In genomic region chr7:137364571-137364970, GRCm38 (mm10) we compare ENCODE assay signal across 16 mouse cellular contexts. TPM values are rescaled to one million over a fixed set of nuclear protein-coding genes. Genes with fewer than 3 reads are reported as not detected.
DNase-seq lines count a peak whose midpoint lies in the region; ATAC-seq and TF ChIP-seq lines count a peak whose summit lies in the region.
"Had no signal": no experiment of that assay in that cellular context is flagged by ENCODE, and none has a peak within 500 bp of the region (broad histone marks: within the 10 kb centered on the region; RNA-seq: fewer than 3 reads in every experiment).

No protein-coding gene starts in this region.

- no peak overlapping the region for H3K27ac ChIP-seq in hindbrain, postnatal 0 days
- no peak overlapping the region for H3K27ac ChIP-seq in hindbrain, embryonic 13.5 days
- H3K27ac ChIP-seq: embryonic facial prominence, embryonic 13.5 days; forebrain, embryonic 13.5 days; hindbrain, embryonic 12.5 days; intestine, embryonic 15.5 days had no signal

- ATAC-seq in hindbrain, postnatal 0 days, result 0 out of 2 replicates have a peak, but pooled peaks have one; percentile 32
- no peak for ATAC-seq in hindbrain, embryonic 13.5 days (ENCODE audit: low FRiP score)
- ATAC-seq: forebrain, embryonic 13.5 days; intestine, embryonic 15.5 days had no signal

- no peak for TF ChIP-seq POLR2A in brain, embryonic 14.5 days (IDR thresholded peaks at IDR 0.05; ENCODE audit: borderline replicate concordance, extremely low read depth, insufficient read depth, insufficient read length, poor library complexity, severe bottlenecking)

- no peak overlapping the region for H3K4me2 ChIP-seq in hindbrain, postnatal 0 days (ENCODE audit: low read depth, low read length)
- no peak overlapping the region for H3K4me2 ChIP-seq in hindbrain, embryonic 13.5 days
- H3K4me2 ChIP-seq: embryonic facial prominence, embryonic 13.5 days; forebrain, embryonic 13.5 days; hindbrain, embryonic 12.5 days; intestine, embryonic 15.5 days had no signal

- no peaks in the 10 kb centered on the region for H3K27me3 ChIP-seq in hindbrain, postnatal 0 days (ENCODE audit: insufficient read depth, low read length)
- H3K27me3 ChIP-seq in hindbrain, embryonic 13.5 days, result 0 out of 2 replicates have a peak, but pooled peaks cover 3% of the 10 kb centered on the region
- H3K27me3 ChIP-seq: embryonic facial prominence, embryonic 13.5 days; forebrain, embryonic 13.5 days; hindbrain, embryonic 12.5 days; intestine, embryonic 15.5 days had no signal

- no peaks in the 10 kb centered on the region for H3K4me1 ChIP-seq in hindbrain, postnatal 0 days (ENCODE audit: insufficient read depth, low read length)
- no peaks in the 10 kb centered on the region for H3K4me1 ChIP-seq in hindbrain, embryonic 13.5 days (replicated peaks)
- H3K4me1 ChIP-seq: embryonic facial prominence, embryonic 13.5 days; forebrain, embryonic 13.5 days; hindbrain, embryonic 12.5 days; intestine, embryonic 15.5 days had no signal

- H3K4me3 ChIP-seq in hindbrain, postnatal 0 days (ENCODE audit: low read length), result no peak overlapping the region
- H3K4me3 ChIP-seq in hindbrain, embryonic 13.5 days, result no peak overlapping the region
- H3K4me3 ChIP-seq: embryonic facial prominence, embryonic 13.5 days; forebrain, embryonic 13.5 days; hindbrain, embryonic 12.5 days; intestine, embryonic 15.5 days had no signal

- H3K9me3 ChIP-seq in hindbrain, postnatal 0 days (ENCODE audit: low read length), result no peaks in the 10 kb centered on the region
- H3K9me3 ChIP-seq in hindbrain, embryonic 13.5 days, result no peaks in the 10 kb centered on the region
- H3K9me3 ChIP-seq: embryonic facial prominence, embryonic 13.5 days; forebrain, embryonic 13.5 days; hindbrain, embryonic 12.5 days; intestine, embryonic 15.5 days had no signal

- 52% methylated on average over 7 of the region's 7 CpGs for WGBS in hindbrain, postnatal 0 days
- WGBS in hindbrain, embryonic 13.5 days, result 73% methylated on average over 7 of the region's 7 CpGs

- no peak overlapping the region for H3K9ac ChIP-seq in hindbrain, postnatal 0 days (replicated peaks; ENCODE audit: low read length)
- no peak overlapping the region for H3K9ac ChIP-seq in hindbrain, embryonic 13.5 days
- H3K9ac ChIP-seq: embryonic facial prominence, embryonic 13.5 days; forebrain, embryonic 13.5 days; hindbrain, embryonic 12.5 days; intestine, embryonic 15.5 days had no signal

- no peak for TF ChIP-seq CTCF in hindbrain, postnatal 0 days (IDR thresholded peaks at IDR 0.05; ENCODE audit: low read depth)
- no peak for TF ChIP-seq CTCF in brain, embryonic 14.5 days (IDR thresholded peaks at IDR 0.05; ENCODE audit: borderline replicate concordance, extremely low read depth, insufficient read depth, insufficient read length)

- peak; percentile 40 to 61 for DNase-seq in cerebellum, postnatal 14 days
- no peak for DNase-seq in cerebellum, adult 9-10 months
- DNase-seq in hindbrain, postnatal 0 days (ENCODE audit: low spot score), result peak; percentile 31
- DNase-seq in Muller cell, postnatal 12 days (ENCODE audit: inconsistent ontology term), result peak; percentile 66
- peak; percentile 16 for DNase-seq in brain, embryonic 14.5 days (ENCODE audit: low read depth)
- DNase-seq in spleen, adult 18-20 months, result no peak
- no peak for DNase-seq in lung, postnatal 4 days
- DNase-seq: cerebellum, adult 18-20 months; cerebellum, postnatal 36 days; heart, postnatal 4 days; kidney, adult 18-20 months had no signal

- H3K36me3 ChIP-seq in hindbrain, postnatal 0 days (ENCODE audit: insufficient read depth, low read length), result no peaks in the 10 kb centered on the region
- no peaks in the 10 kb centered on the region for H3K36me3 ChIP-seq in hindbrain, embryonic 13.5 days
- H3K36me3 ChIP-seq: embryonic facial prominence, embryonic 13.5 days; hindbrain, embryonic 12.5 days; intestine, embryonic 15.5 days had no signal

RNA-seq across cellular contexts. Expression of gene 9430038I01Rik, which starts 46.0 kb away (rescaled TPM):
- total RNA-seq in hindbrain, postnatal 0 days (2014; rRNA removed), result 7.3 and 8.9 TPM in 2 replicates
- polyA plus RNA-seq in hindbrain, postnatal 0 days (2015; fragmentation: Nextera tagmentation; extraction: Ambion mirVana), result 13.9 and 18.0 TPM in 2 replicates
- 14.1 and 16.1 TPM in 2 replicates for polyA plus RNA-seq in hindbrain, embryonic 13.5 days (2015; fragmentation: Nextera tagmentation; extraction: Ambion mirVana)
- 6.9 and 7.9 TPM in 2 replicates for polyA plus RNA-seq in brain, embryonic 14.5 days (2012; rRNA removed)

RNA-seq across cellular contexts. Expression of gene Ebf3, which starts 50.3 kb away (rescaled TPM):
- 123 and 142 TPM in 2 replicates for total RNA-seq in hindbrain, postnatal 0 days (2014; rRNA removed)
- polyA plus RNA-seq in hindbrain, postnatal 0 days (2015; fragmentation: Nextera tagmentation; extraction: Ambion mirVana), result 11.5 and 13.0 TPM in 2 replicates
- 22.2 and 27.7 TPM in 2 replicates for polyA plus RNA-seq in hindbrain, embryonic 13.5 days (2015; fragmentation: Nextera tagmentation; extraction: Ambion mirVana)
- polyA plus RNA-seq in brain, embryonic 14.5 days (2012; rRNA removed), result 46.4 and 157 TPM in 2 replicates

Comparison
In these comparisons a context has a peak if more than half of its experiments do, and no peak if none do; other contexts are left out.
1. DNase-seq: peak in cerebellum, postnatal 14 days (2 of 2), hindbrain, postnatal 0 days (single experiment), Muller cell, postnatal 12 days (single experiment) and brain, embryonic 14.5 days (single experiment); none in cerebellum, adult 9-10 months (single experiment), spleen, adult 18-20 months (0 of 2) and lung, postnatal 4 days (0 of 2).